Mouse (Mus musculus) spleen, adult 2 months (tissue): Measurements from ENCODE around the gene Lipt2.

ENCODE experiments used
- CTCF ChIP-seq: fragments of 200-500 bp; IDR thresholded peaks from 2 replicates; pipeline ENCODE4 v1.5.1; 2011; ENCODE audit warnings: mild to moderate bottlenecking, inconsistent platforms; ENCODE audit not compliant: insufficient read depth, insufficient read length, insufficient replicate concordance; ENCODE audit errors: extremely low read depth
- POLR2A ChIP-seq: fragments of 200-500 bp; IDR thresholded peaks from 2 replicates; pipeline ENCODE4 v1.6.1; 2011; ENCODE audit warnings: low read depth, low read length, inconsistent platforms

- TF ChIP-seq CTCF (no peak), POLR2A (no peak)
Observed at GRCm38 (mm10) chr7:100130592-100130991, 28.5 kb upstream of the Lipt2 start.
